Mouse (Mus musculus) embryonic facial prominence, embryonic 10.5 days (tissue): ENCODE results near the gene Doc2a. TPM values are rescaled to one million over a fixed set of nuclear protein-coding genes. Genes with fewer than 3 reads are reported as not detected.

Experiments
- DNase-seq: peaks from one replicate; pipeline ENCODE4 v3.0.0-alpha.2; 2017; ENCODE audit warnings: low spot score
- H3K27ac ChIP-seq: fragments of 300-500 bp; sonication (generic); replicated peaks from 2 replicates; pipeline ENCODE4 v1.5.1; 2016; ENCODE audit warnings: mild to moderate bottlenecking
- H3K27me3 ChIP-seq: fragments of 300-500 bp; sonication (generic); replicated peaks from 2 replicates; pipeline ENCODE4 v1.6.1; 2016; ENCODE audit warnings: low read depth, mild to moderate bottlenecking; ENCODE audit not compliant: poor library complexity, severe bottlenecking
- H3K36me3 ChIP-seq: fragments of 300-500 bp; sonication (generic); replicated peaks from 2 replicates; pipeline ENCODE4 v1.6.1; 2016; ENCODE audit warnings: mild to moderate bottlenecking, moderate library complexity
- H3K4me1 ChIP-seq: fragments of 300-500 bp; sonication (generic); 2 replicates; pipeline ENCODE4 v1.6.1; 2016
- H3K4me3 ChIP-seq: fragments of 300-500 bp; sonication (generic); 2 replicates; pipeline ENCODE4 v1.5.1; 2016; ENCODE audit warnings: mild to moderate bottlenecking, moderate library complexity
- H3K9me3 ChIP-seq: fragments of 300-500 bp; sonication (generic); 2 replicates; pipeline ENCODE4 v1.6.1; 2016; ENCODE audit warnings: mild to moderate bottlenecking
- whole genome bisulfite sequencing: fragments of 180-500 bp; shearing (Covaris S2); methylation state at CpG from one replicate; pipeline ENCODE4 v1.1.7; 2016; 5-methylcytosine and 5-hydroxymethylcytosine counted together
- polyA plus RNA-seq: library from polyadenylated mRNA; unstranded; fragments of >200 nt; fragmentation: Nextera tagmentation; extraction: Ambion mirVana; gene quantifications from 2 replicates; pipeline ENCODE4 v1.2.1, GENCODE M21; 2016

The Doc2a gene
- 3.1 and 5.5 TPM in 2 replicates for polyA plus RNA-seq

DNA sequence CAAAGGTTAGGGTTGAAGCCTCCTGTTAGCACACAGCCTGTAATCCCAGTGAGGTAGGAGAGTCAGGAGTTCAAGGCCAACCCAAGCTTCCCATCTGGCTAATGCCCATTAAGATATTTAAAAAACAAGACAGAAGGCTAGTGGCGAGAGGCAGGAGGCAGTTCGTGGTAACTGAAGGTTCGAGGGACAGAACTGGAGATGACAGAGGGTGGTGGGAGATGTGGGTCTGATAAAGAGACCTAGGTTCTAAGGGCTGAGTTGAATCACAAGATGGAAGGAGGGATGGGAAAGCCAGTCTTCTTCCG, at the start of gene Doc2a:
Doc2a (plus strand) TSS at position 301 of the 305 bp plus-strand sequence.
- Histone ChIP-seq H3K9me3 (no peaks in the 10 kb centered on the region), H3K27ac (peak within 1 kb of the TSS; percentile 78), H3K36me3 (peaks cover 14% of the 10 kb centered on the region), H3K27me3 (peaks cover 60% of the 10 kb centered on the region), H3K4me3 (peak within 1 kb of the TSS; percentile 74), H3K4me1 (peaks cover 44% of the 10 kb centered on the region)
- no peak for DNase-seq
- 22% methylated on average over 4 of the region's 4 CpGs for WGBS

DNA sequence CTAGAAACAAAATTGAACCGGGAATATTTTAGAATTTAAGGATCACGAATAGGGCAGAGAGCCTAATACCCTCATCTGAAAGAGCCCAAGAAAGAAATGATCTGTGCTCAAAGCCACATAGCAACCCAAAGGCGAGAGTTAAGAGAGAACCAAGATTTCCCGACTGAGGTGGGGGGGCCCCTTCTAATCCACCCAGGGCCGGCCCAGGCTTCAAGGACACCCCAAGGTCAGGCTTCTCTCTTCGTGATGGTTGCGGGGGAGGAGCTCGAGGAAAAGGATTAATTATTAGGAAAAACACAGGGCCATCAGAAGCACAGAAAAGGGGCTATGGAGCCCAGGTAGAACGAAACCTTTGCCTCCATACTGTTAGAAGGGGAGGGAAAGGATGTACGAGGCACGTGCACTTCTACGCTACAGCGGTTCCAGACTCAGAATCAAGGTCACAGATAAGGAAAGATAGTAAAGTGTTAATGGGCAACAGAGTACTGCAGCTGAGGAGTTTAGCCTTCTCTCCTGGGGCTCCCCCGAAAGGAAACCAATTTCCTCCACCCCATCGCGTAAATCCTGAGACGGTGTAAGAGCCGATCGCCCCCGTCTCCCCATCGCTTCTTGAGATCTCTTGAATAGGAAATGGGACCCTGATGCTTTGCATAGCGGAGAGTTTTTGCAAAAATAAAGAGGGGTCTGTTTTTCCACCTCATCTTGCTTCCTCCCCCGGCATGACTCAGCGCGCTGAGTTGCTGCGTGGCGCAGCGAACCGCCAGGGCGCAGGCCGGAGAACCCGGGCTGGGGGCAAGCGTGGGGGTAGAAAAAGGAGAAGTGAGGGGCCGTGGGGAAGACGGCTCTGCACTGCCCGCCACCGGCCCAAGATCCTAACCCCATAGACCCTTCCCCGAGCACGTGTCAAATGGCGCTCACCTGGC, 48.8 kb upstream of the Doc2a start:
- H3K36me3 ChIP-seq, result peaks cover 66% of the 10 kb centered on the region
- H3K4me3 ChIP-seq, result peak overlapping the region; percentile 93
- DNase-seq, result no peak
- no peaks in the 10 kb centered on the region for H3K9me3 ChIP-seq
- peaks cover 43% of the 10 kb centered on the region for H3K4me1 ChIP-seq
- H3K27ac ChIP-seq, result peak overlapping the region; percentile 97
- under 1% methylated on average over 40 of the region's 40 CpGs for WGBS
- H3K27me3 ChIP-seq, result no peaks in the 10 kb centered on the region

DNA sequence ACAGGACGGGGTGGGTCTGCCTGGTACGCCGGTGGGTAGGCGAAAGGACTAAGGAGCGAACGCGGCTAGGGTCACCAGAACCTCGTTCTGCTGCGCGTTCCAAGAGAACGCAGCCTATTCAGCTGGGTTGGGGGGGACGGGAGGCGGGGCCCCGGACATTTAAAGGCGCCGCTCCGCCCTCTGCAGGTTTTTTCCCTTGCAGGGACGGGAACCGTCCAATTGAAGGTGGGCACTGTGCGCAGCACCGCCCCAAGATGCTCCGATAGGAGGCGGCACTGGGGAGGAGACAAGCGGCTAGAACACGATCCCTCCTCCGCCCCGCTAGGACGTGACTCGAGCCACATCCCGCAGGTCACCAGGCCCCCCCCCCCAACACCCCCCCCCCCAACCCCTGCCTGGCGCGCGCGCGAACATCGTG, 48.2 kb upstream of the Doc2a start:
- DNase-seq, result peak; percentile 98
- H3K27ac ChIP-seq, result peak overlapping the region; percentile 97
- H3K27me3 ChIP-seq, result no peaks in the 10 kb centered on the region
- WGBS, result under 1% methylated on average over 36 of the region's 36 CpGs
- H3K4me1 ChIP-seq, result peaks cover 43% of the 10 kb centered on the region
- no peaks in the 10 kb centered on the region for H3K9me3 ChIP-seq
- H3K36me3 ChIP-seq, result peaks cover 72% of the 10 kb centered on the region
- H3K4me3 ChIP-seq, result peak overlapping the region; percentile 93

- Histone ChIP-seq H3K27me3 (no peaks in the 10 kb centered on the region), H3K4me3 (peak overlapping the region; percentile 93), H3K36me3 (peaks cover 72% of the 10 kb centered on the region), H3K9me3 (no peaks in the 10 kb centered on the region), H3K4me1 (peaks cover 43% of the 10 kb centered on the region), H3K27ac (peak overlapping the region; percentile 97)
- no peak for DNase-seq
- under 1% methylated on average over 38 of the region's 38 CpGs for WGBS
These were observed 47.5 kb upstream of the Doc2a start for GRCm38 (mm10) chr7:126799468-126800268.

- Histone ChIP-seq H3K36me3 (peaks cover 72% of the 10 kb centered on the region), H3K9me3 (no peaks in the 10 kb centered on the region), H3K4me3 (peak overlapping the region; percentile 93), H3K27me3 (no peaks in the 10 kb centered on the region), H3K4me1 (peaks cover 43% of the 10 kb centered on the region), H3K27ac (peak overlapping the region; percentile 97)
- WGBS, result 56% methylated on average over 5 of the region's 5 CpGs
- no peak for DNase-seq
These were observed 46.8 kb upstream of the Doc2a start for GRCm38 (mm10) chr7:126800269-126801056.

DNA sequence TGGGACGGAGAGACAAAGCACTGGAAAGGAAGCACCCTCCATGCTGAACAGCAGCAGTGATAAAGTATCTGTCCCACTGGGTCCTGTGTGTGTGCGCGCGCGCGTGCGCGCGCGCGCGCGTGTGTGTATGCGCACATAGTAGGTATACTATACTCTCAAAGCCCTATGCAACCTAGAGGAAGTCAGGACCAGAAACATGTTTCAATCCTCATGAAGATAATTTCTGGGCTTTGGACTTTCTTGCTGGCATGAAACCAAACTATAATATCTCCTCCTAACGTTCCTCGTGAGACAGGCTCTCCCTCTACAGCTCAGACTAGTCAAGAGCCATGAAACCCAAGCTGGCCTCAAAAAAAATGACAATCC, 46.2 kb upstream of the Doc2a start:
- Histone ChIP-seq H3K36me3 (peaks cover 70% of the 10 kb centered on the region), H3K4me1 (peaks cover 39% of the 10 kb centered on the region), H3K27ac (peak overlapping the region; percentile 97), H3K4me3 (peak overlapping the region; percentile 93; the same call in 1 of the 2 replicates), H3K9me3 (no peaks in the 10 kb centered on the region), H3K27me3 (no peaks in the 10 kb centered on the region)
- 97% methylated on average over 16 of the region's 16 CpGs for WGBS
- no peak for DNase-seq

DNA sequence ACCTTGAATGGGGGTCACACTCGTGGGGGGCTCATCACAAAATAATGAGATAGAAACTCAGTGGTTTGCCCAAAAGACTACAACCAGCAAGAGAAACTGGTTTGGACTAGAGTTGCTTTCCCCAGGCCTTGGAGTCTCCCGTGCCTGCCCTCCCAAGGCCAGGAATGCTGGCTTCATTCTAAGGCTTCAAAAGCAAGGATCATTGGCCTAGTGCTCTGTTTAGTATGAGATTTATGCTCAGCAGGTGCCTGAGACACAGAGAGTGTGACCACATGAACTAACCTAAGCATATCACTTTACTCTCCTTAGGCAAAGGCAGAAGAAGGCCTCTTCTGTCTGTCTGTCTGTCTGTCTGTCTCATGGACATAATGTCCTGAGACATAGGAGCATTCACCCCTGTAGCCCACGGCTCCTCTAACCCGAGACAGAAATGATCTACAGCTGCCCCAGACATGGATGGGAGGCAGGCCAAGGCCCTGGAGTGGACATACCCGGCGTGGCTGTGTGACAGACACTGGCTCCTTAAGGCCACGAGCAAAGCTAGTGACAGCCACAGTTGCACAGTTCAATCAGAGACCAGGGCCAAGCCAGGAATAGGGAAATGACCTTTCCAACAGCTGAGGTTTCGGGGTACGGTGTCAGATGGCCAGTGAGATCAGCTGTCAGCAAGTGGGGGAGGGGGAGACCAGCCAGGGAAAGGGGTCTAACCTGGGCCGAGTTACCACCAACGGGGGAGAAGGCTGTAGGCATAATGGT, 44.9 kb upstream of the Doc2a start:
- H3K4me3 ChIP-seq, result no peak overlapping the region
- H3K27me3 ChIP-seq, result no peaks in the 10 kb centered on the region
- no peak for DNase-seq
- peaks cover 31% of the 10 kb centered on the region for H3K4me1 ChIP-seq
- 90% methylated on average over 11 of the region's 11 CpGs for WGBS
- no peak overlapping the region; the same call in 1 of the 2 replicates for H3K27ac ChIP-seq
- no peaks in the 10 kb centered on the region for H3K9me3 ChIP-seq
- peaks cover 70% of the 10 kb centered on the region for H3K36me3 ChIP-seq

GRCm38 (mm10) chr7:126803181-126803580, 44.0 kb upstream of the Doc2a start:
- Histone ChIP-seq H3K9me3 (no peaks in the 10 kb centered on the region), H3K27me3 (no peaks in the 10 kb centered on the region), H3K4me1 (peaks cover 31% of the 10 kb centered on the region), H3K27ac (no peak overlapping the region), H3K36me3 (peaks cover 68% of the 10 kb centered on the region), H3K4me3 (no peak overlapping the region)
- DNase-seq, result no peak
- 89% methylated on average over 6 of the region's 6 CpGs for WGBS

- peaks cover 68% of the 10 kb centered on the region for H3K36me3 ChIP-seq
These were observed 43.5 kb upstream of the Doc2a start for GRCm38 (mm10) chr7:126803751-126804150.

DNA sequence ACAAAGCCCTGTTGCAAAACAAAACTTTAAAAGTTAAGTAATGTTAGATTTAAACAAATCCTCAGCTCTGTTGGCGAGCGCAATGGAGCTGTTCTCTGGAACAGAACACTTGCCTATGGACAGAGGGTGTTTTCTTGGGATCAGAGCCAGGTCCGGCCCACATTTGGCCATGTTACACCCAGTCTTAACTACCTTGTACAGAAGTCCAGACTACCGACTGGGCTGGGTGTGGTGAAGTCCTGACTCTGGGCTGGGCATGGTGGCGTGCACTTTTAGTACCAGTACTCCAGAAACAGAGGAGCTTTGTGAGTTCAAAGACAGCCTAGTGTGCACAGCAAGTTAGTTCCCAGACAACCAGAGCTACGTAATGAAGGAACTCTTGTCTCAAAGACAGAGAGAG, 40.3 kb upstream of the Doc2a start:
- Histone ChIP-seq H3K27ac (no peak overlapping the region), H3K36me3 (peaks cover 56% of the 10 kb centered on the region), H3K4me3 (no peak overlapping the region; the same call in 1 of the 2 replicates), H3K27me3 (no peaks in the 10 kb centered on the region), H3K4me1 (peaks cover 27% of the 10 kb centered on the region), H3K9me3 (no peaks in the 10 kb centered on the region)
- no peak for DNase-seq
- 90% methylated on average over 6 of the region's 6 CpGs for WGBS

More at GRCm38 (mm10) chr7:126803751-126804150, 43.5 kb upstream of the Doc2a start:
- DNase-seq, result no peak
- H3K4me1 ChIP-seq, result peaks cover 35% of the 10 kb centered on the region
- no peaks in the 10 kb centered on the region for H3K27me3 ChIP-seq
- no peak overlapping the region for H3K4me3 ChIP-seq
- no peak overlapping the region for H3K27ac ChIP-seq
- H3K9me3 ChIP-seq, result no peaks in the 10 kb centered on the region

GRCm38 (mm10) chr7:126807405-126807804, 39.8 kb upstream of the Doc2a start:
- H3K27me3 ChIP-seq, result no peaks in the 10 kb centered on the region
- H3K4me1 ChIP-seq, result peaks cover 27% of the 10 kb centered on the region
- H3K4me3 ChIP-seq, result peak overlapping the region; percentile 83
- no peaks in the 10 kb centered on the region for H3K9me3 ChIP-seq
- no peak for DNase-seq
- WGBS, result 73% methylated on average over 4 of the region's 4 CpGs
- peaks cover 52% of the 10 kb centered on the region for H3K36me3 ChIP-seq
- peak overlapping the region; percentile 91 for H3K27ac ChIP-seq
